In the genomic region with DNA sequence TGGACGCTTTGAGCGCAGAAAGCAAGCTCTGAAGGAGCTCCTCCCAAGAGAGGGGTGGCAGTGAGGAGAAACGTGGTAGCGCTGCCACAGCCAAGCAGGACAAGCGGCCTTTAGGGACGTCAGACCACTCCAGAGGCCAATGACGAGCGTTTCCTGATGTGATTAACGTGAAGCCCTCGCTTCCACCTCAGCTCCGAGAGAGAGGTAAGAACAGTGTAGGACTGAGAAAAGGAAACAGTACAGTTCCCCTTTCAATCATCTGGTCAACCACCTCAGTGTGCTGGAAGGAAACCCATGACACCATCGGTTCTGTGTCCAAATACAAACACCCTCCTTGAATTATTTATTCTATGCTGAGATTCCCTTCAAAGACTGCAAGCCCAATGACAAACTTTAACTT, we compare ENCODE assay signal across 11 mouse cellular contexts. TPM values are rescaled to one million over a fixed set of nuclear protein-coding genes. Genes with fewer than 3 reads are reported as not detected.
A peak's percentile ranks its signal among the peaks of the same experiment; 100 is the strongest.
DNase-seq lines count a peak whose midpoint lies in the region; ATAC-seq and TF ChIP-seq lines count a peak whose summit lies in the region.
"Had no signal": no experiment of that assay in that cellular context is flagged by ENCODE, and none has a peak within 500 bp of the region (broad histone marks: within the 10 kb centered on the region; RNA-seq: fewer than 3 reads in every experiment).

No protein-coding gene starts in this region.

- H3K27ac ChIP-seq in hindbrain, embryonic 16.5 days (ENCODE audit: low read depth, low read length), result no peak overlapping the region
- H3K27ac ChIP-seq in hindbrain, postnatal 0 days, result no peak overlapping the region
- H3K27ac ChIP-seq in neural tube, embryonic 12.5 days, result no peak overlapping the region
- no peak overlapping the region for H3K27ac ChIP-seq in embryonic facial prominence, embryonic 10.5 days (replicated peaks)
- H3K27ac ChIP-seq in neural tube, embryonic 13.5 days (replicated peaks), result no peak overlapping the region
- H3K27ac ChIP-seq: forebrain, embryonic 15.5 days had no signal

- DNase-seq in hindbrain, postnatal 0 days (ENCODE audit: low spot score), result no peak
- no peak for DNase-seq in neural tube, embryonic 10.5 days (ENCODE audit: extremely low spot score, low spot score)
- DNase-seq in embryonic facial prominence, embryonic 10.5 days (ENCODE audit: low spot score), result no peak
- DNase-seq in cerebellum, adult 8-10 months, result no peak
- DNase-seq: kidney, adult 9 months had no signal

- no peaks in the 10 kb centered on the region for H3K9me3 ChIP-seq in hindbrain, embryonic 16.5 days (ENCODE audit: control insufficient read depth, low read length)
- no peaks in the 10 kb centered on the region for H3K9me3 ChIP-seq in hindbrain, postnatal 0 days (ENCODE audit: low read length)
- no peaks in the 10 kb centered on the region for H3K9me3 ChIP-seq in neural tube, embryonic 12.5 days
- H3K9me3 ChIP-seq in embryonic facial prominence, embryonic 10.5 days, result no peaks in the 10 kb centered on the region
- H3K9me3 ChIP-seq in neural tube, embryonic 13.5 days, result no peaks in the 10 kb centered on the region
- H3K9me3 ChIP-seq: forebrain, embryonic 15.5 days had no signal

- TF ChIP-seq CTCF in hindbrain, postnatal 0 days (IDR thresholded peaks at IDR 0.05; ENCODE audit: low read depth), result no peak

- no peaks in the 10 kb centered on the region for H3K27me3 ChIP-seq in hindbrain, embryonic 16.5 days (replicated peaks; ENCODE audit: control insufficient read depth, insufficient read depth, low read length)
- H3K27me3 ChIP-seq in hindbrain, postnatal 0 days (ENCODE audit: insufficient read depth, low read length), result no peaks in the 10 kb centered on the region
- no peaks in the 10 kb centered on the region for H3K27me3 ChIP-seq in neural tube, embryonic 12.5 days (replicated peaks)
- no peaks in the 10 kb centered on the region for H3K27me3 ChIP-seq in embryonic facial prominence, embryonic 10.5 days (replicated peaks; ENCODE audit: low read depth, poor library complexity, severe bottlenecking)
- no peaks in the 10 kb centered on the region for H3K27me3 ChIP-seq in neural tube, embryonic 13.5 days
- H3K27me3 ChIP-seq: forebrain, embryonic 15.5 days had no signal

- no peak overlapping the region for H3K9ac ChIP-seq in hindbrain, embryonic 16.5 days (ENCODE audit: low read depth, low read length)
- H3K9ac ChIP-seq in hindbrain, postnatal 0 days (replicated peaks; ENCODE audit: low read length), result no peak overlapping the region
- H3K9ac ChIP-seq in neural tube, embryonic 12.5 days, result no peak overlapping the region
- peak overlapping the region; percentile 38; the same call in 1 of the 2 replicates for H3K9ac ChIP-seq in neural tube, embryonic 13.5 days
- H3K9ac ChIP-seq: forebrain, embryonic 15.5 days had no signal

- H3K4me2 ChIP-seq in hindbrain, embryonic 16.5 days (ENCODE audit: low read length), result peak overlapping the region; percentile 17; the same call in 1 of the 2 replicates
- H3K4me2 ChIP-seq in hindbrain, postnatal 0 days (ENCODE audit: low read depth, low read length), result no peak overlapping the region
- peak overlapping the region; percentile 75 for H3K4me2 ChIP-seq in neural tube, embryonic 12.5 days (replicated peaks)
- peak overlapping the region; percentile 26 for H3K4me2 ChIP-seq in neural tube, embryonic 13.5 days
- H3K4me2 ChIP-seq: forebrain, embryonic 15.5 days had no signal

- H3K4me1 ChIP-seq in hindbrain, embryonic 16.5 days (ENCODE audit: control insufficient read depth, insufficient read depth, low read depth, low read length), result peaks cover 34% of the 10 kb centered on the region
- peaks cover 16% of the 10 kb centered on the region for H3K4me1 ChIP-seq in hindbrain, postnatal 0 days (ENCODE audit: insufficient read depth, low read length)
- peaks cover 36% of the 10 kb centered on the region for H3K4me1 ChIP-seq in neural tube, embryonic 12.5 days
- peaks cover 38% of the 10 kb centered on the region for H3K4me1 ChIP-seq in embryonic facial prominence, embryonic 10.5 days
- peaks cover 59% of the 10 kb centered on the region for H3K4me1 ChIP-seq in neural tube, embryonic 13.5 days (replicated peaks)

- ATAC-seq in hindbrain, embryonic 16.5 days, result no peak
- no peak for ATAC-seq in hindbrain, postnatal 0 days
- ATAC-seq in neural tube, embryonic 12.5 days (ENCODE audit: low FRiP score, low read depth), result no peak
- ATAC-seq in neural tube, embryonic 13.5 days (ENCODE audit: low read depth), result no peak
- no peak for ATAC-seq in erythroid progenitor cell, adult 5-6 weeks (replicated peaks; ENCODE audit: low FRiP score, poor library complexity, severe bottlenecking)
- ATAC-seq: activated CD4-positive, CD25-positive, alpha-beta regulatory T cell, adult 4 months; forebrain, embryonic 15.5 days had no signal

- H3K36me3 ChIP-seq in hindbrain, embryonic 16.5 days (ENCODE audit: control insufficient read depth, insufficient read depth, low read length), result peaks cover 3% of the 10 kb centered on the region
- peaks cover 11% of the 10 kb centered on the region for H3K36me3 ChIP-seq in hindbrain, postnatal 0 days (ENCODE audit: insufficient read depth, low read length)
- H3K36me3 ChIP-seq in neural tube, embryonic 12.5 days, result peaks cover 23% of the 10 kb centered on the region
- peaks cover 50% of the 10 kb centered on the region for H3K36me3 ChIP-seq in embryonic facial prominence, embryonic 10.5 days (replicated peaks)
- peaks cover 24% of the 10 kb centered on the region for H3K36me3 ChIP-seq in neural tube, embryonic 13.5 days

- WGBS in hindbrain, embryonic 16.5 days, result 56% methylated on average over 12 of the region's 12 CpGs
- WGBS in hindbrain, postnatal 0 days, result 64% methylated on average over 12 of the region's 12 CpGs
- 71% methylated on average over 12 of the region's 12 CpGs for WGBS in neural tube, embryonic 12.5 days
- 69% methylated on average over 12 of the region's 12 CpGs for WGBS in embryonic facial prominence, embryonic 10.5 days
- 62% methylated on average over 12 of the region's 12 CpGs for WGBS in neural tube, embryonic 13.5 days

- no peak overlapping the region for H3K4me3 ChIP-seq in hindbrain, embryonic 16.5 days (ENCODE audit: low read length)
- no peak overlapping the region for H3K4me3 ChIP-seq in hindbrain, postnatal 0 days (ENCODE audit: low read length)
- no peak overlapping the region for H3K4me3 ChIP-seq in neural tube, embryonic 12.5 days
- H3K4me3 ChIP-seq in embryonic facial prominence, embryonic 10.5 days, result peak overlapping the region; percentile 3; the same call in 1 of the 2 replicates
- H3K4me3 ChIP-seq in neural tube, embryonic 13.5 days, result no peak overlapping the region
- H3K4me3 ChIP-seq: forebrain, embryonic 15.5 days had no signal

RNA-seq across cellular contexts. Expression of gene Fam168b, which starts 3.6 kb away (rescaled TPM):
- 102 and 130 TPM in 2 replicates for polyA plus RNA-seq in hindbrain, embryonic 16.5 days (2015; fragmentation: Nextera tagmentation; extraction: Ambion mirVana)
- total RNA-seq in hindbrain, postnatal 0 days (2014; rRNA removed), result 367 and 457 TPM in 2 replicates
- 81.5 and 90.6 TPM in 2 replicates for polyA plus RNA-seq in hindbrain, postnatal 0 days (2015; fragmentation: Nextera tagmentation; extraction: Ambion mirVana)
- polyA plus RNA-seq in neural tube, embryonic 12.5 days (2016; fragmentation: Nextera tagmentation; extraction: Ambion mirVana), result 157 and 174 TPM in 2 replicates
- 115 and 119 TPM in 2 replicates for polyA plus RNA-seq in embryonic facial prominence, embryonic 10.5 days (2016; fragmentation: Nextera tagmentation; extraction: Ambion mirVana)
- polyA plus RNA-seq in neural tube, embryonic 13.5 days (2015; fragmentation: Nextera tagmentation; extraction: Ambion mirVana), result 127 and 131 TPM in 2 replicates
- 13.0 and 22.7 TPM in 2 replicates for total RNA-seq in erythroid progenitor cell, adult 5-6 weeks (2015; ENCODE audit: low replicate concordance)
- total RNA-seq in erythroid progenitor cell, adult 5-6 weeks (2017; ENCODE audit: low replicate concordance), result 21.2 and 33.5 TPM in 2 replicates

RNA-seq across cellular contexts. Expression of gene Plekhb2, which starts 10.5 kb away (rescaled TPM):
- polyA plus RNA-seq in hindbrain, embryonic 16.5 days (2015; fragmentation: Nextera tagmentation; extraction: Ambion mirVana), result 94.3 and 95.4 TPM in 2 replicates
- total RNA-seq in hindbrain, postnatal 0 days (2014; rRNA removed), result 98.6 and 117 TPM in 2 replicates
- 104 and 107 TPM in 2 replicates for polyA plus RNA-seq in hindbrain, postnatal 0 days (2015; fragmentation: Nextera tagmentation; extraction: Ambion mirVana)
- polyA plus RNA-seq in neural tube, embryonic 12.5 days (2016; fragmentation: Nextera tagmentation; extraction: Ambion mirVana), result 61.9 and 62.3 TPM in 2 replicates
- polyA plus RNA-seq in embryonic facial prominence, embryonic 10.5 days (2016; fragmentation: Nextera tagmentation; extraction: Ambion mirVana), result 24.6 and 28.3 TPM in 2 replicates
- polyA plus RNA-seq in neural tube, embryonic 13.5 days (2015; fragmentation: Nextera tagmentation; extraction: Ambion mirVana), result 74.2 and 86.4 TPM in 2 replicates
- total RNA-seq in erythroid progenitor cell, adult 5-6 weeks (2015; ENCODE audit: low replicate concordance), result 8.0 and 26.7 TPM in 2 replicates
- total RNA-seq in erythroid progenitor cell, adult 5-6 weeks (2017; ENCODE audit: low replicate concordance), result 2.5 and 2.7 TPM in 2 replicates
